Mouse (Mus musculus) cerebellum, adult 2 months (tissue): ENCODE measurements around the gene St8sia6. TPM values are rescaled to one million over a fixed set of nuclear protein-coding genes. Genes with fewer than 3 reads are reported as not detected.

Source experiments
- DNase-seq, 2 experiments: peaks; one replicate each; pipeline ENCODE4 v3.0.0; 2021
- H3K27ac ChIP-seq: fragments of 200-500 bp; 2 replicates; pipeline ENCODE4 v1.5.1; 2012; ENCODE audit warnings: low read length, control low read depth, inconsistent platforms; ENCODE audit not compliant: insufficient read depth
- H3K27me3 ChIP-seq: fragments of 200-500 bp; 2 replicates; pipeline ENCODE4 v1.6.1; 2012; ENCODE audit warnings: inconsistent platforms, mild to moderate bottlenecking, low read length, moderate library complexity; ENCODE audit not compliant: control insufficient read depth, insufficient read depth
- H3K4me1 ChIP-seq: fragments of 200-500 bp; 2 replicates; pipeline ENCODE4 v1.6.1; 2011; ENCODE audit warnings: low read length; ENCODE audit not compliant: control insufficient read depth, insufficient read depth
- H3K4me3 ChIP-seq: fragments of 200-500 bp; replicated peaks from 2 replicates; pipeline ENCODE3; 2011; ENCODE audit warnings: mild to moderate bottlenecking, low read depth, low read length, control low read depth; ENCODE audit not compliant: insufficient read depth
- CTCF ChIP-seq: fragments of 200-500 bp; IDR thresholded peaks from 2 replicates; pipeline ENCODE4 v1.5.1; 2011; ENCODE audit warnings: low read depth, mild to moderate bottlenecking, control low read depth, low read length, moderate library complexity, borderline replicate concordance; ENCODE audit not compliant: insufficient read depth
- POLR2A ChIP-seq: fragments of 200-500 bp; IDR thresholded peaks from 2 replicates; pipeline ENCODE4 v1.6.1; 2011; ENCODE audit warnings: low read length, control low read depth, borderline replicate concordance; ENCODE audit not compliant: insufficient read depth
- WGBS: fragments of 180-500 bp; shearing (Covaris S2); methylation state at CpG from one replicate; pipeline ENCODE4 v1.1.7; 2018; 5-methylcytosine and 5-hydroxymethylcytosine counted together
- polyA plus RNA-seq: library from polyadenylated mRNA; depleted of rRNA; stranded (reverse); fragments of >200 nt; gene quantifications from 2 replicates; pipeline ENCODE4 v1.2.3, GENCODE M21; 2012

Gene St8sia6
- polyA plus RNA-seq, 1 experiment: 1.0 TPM

DNA sequence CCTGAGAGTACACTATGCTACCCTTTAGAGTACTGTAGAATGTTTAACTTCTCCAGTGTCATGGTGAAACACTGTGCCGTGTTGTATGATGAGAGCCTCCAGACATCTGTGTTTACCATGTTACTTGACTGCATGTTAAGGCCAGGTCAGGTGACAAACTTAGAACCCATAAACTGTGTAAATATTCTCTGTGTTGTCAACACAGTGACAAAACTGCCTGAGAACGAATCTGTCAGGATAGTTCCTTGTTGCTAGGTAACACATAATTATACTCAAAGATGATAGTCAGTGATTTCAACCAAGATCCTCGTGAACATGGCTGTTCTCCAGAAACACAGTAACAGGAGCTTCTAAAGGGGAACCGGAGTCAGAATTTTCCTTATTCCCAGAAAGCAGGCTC, 38.1 kb downstream of the St8sia6 start:
- no peak overlapping the region for H3K4me3 ChIP-seq
- no peak overlapping the region for H3K27ac ChIP-seq
- no peak for DNase-seq
- TF ChIP-seq POLR2A: no peak
- TF ChIP-seq CTCF: no peak
- H3K4me1 ChIP-seq: no peaks in the 10 kb centered on the region
- 49% methylated on average over 4 of the region's 4 CpGs for WGBS
- H3K27me3 ChIP-seq: no peaks in the 10 kb centered on the region

- no peaks in the 10 kb centered on the region for H3K4me1 ChIP-seq
- no peak overlapping the region for H3K4me3 ChIP-seq
- 93% methylated on average over 1 of the region's 1 CpGs for WGBS
- DNase-seq: no peak
- H3K27ac ChIP-seq: no peak overlapping the region
- no peak for TF ChIP-seq POLR2A
- TF ChIP-seq CTCF: no peak
- no peaks in the 10 kb centered on the region for H3K27me3 ChIP-seq
Measured at GRCm38 (mm10) chr2:13751691-13752090, 42.2 kb downstream of the St8sia6 start.

DNA sequence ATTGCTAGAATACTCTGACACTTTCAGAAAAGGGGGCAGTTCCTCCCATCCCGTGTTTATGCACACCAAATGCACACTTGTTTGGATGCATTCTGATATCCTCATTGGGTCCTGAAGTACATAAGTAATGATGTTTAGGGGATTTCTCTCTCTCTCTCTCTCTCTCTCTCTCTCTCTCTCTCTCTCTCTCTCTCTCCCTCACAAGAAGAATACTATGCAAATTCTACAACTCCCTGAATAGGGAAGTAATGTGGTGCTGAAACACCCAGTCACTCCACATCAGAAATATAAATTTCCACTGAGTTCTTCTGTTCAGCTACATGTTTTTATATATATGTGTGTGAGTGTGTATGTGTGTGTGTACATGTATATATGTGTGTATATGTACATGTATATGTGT, 43.1 kb downstream of the St8sia6 start:
- no peak overlapping the region for H3K27ac ChIP-seq
- no peak overlapping the region for H3K4me3 ChIP-seq
- no peaks in the 10 kb centered on the region for H3K4me1 ChIP-seq
- H3K27me3 ChIP-seq: no peaks in the 10 kb centered on the region
- no peak for DNase-seq
- 69% methylated on average over 1 of the region's 1 CpGs for WGBS
- TF ChIP-seq POLR2A: no peak
- no peak for TF ChIP-seq CTCF

DNA sequence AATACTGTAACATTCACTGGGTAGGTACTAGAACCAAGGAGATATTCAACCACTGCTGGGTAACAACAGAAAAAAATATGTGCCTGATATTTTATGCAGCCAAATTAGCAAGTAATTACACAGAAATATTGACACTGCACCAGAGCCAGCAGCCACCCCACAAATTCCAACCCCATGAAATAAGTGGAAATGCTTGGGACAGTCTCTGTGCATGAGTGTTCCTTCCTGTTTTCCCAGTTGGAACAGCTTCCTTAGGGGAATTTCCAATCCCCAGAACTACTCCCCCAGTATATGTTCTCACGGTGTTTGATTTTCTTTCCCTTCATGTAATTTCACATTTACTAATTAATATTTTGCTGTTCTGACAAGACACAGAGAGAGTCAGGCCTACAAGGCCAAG, 43.8 kb downstream of the St8sia6 start:
- TF ChIP-seq CTCF (no peak), POLR2A (no peak)
- no peak overlapping the region for H3K27ac ChIP-seq
- no peak for DNase-seq
- 68% methylated on average over 1 of the region's 1 CpGs for WGBS
- no peaks in the 10 kb centered on the region for H3K27me3 ChIP-seq
- no peaks in the 10 kb centered on the region for H3K4me1 ChIP-seq
- H3K4me3 ChIP-seq: no peak overlapping the region

DNA sequence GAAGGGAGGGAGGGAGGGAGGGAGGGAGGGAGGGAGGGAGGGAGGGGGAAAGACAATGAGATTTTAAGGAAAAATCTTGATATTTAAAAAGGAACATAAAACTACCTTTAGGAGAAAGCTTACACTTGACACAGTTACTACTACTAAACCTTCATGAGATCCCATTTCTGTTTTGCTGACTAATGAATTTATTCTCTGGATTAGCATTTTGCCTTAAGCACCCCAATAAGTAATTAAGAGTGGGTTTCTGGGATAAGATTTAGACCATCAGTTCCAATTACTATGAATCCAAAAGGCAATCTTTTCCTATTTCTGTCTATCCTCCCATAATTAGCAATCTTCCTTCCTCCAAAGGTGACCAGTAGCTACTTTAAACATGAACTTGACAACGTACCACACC, 44.7 kb downstream of the St8sia6 start:
- DNase-seq: no peak
- Histone ChIP-seq H3K4me3 (no peak overlapping the region), H3K27me3 (no peaks in the 10 kb centered on the region), H3K4me1 (no peaks in the 10 kb centered on the region), H3K27ac (no peak overlapping the region)
- no peak for TF ChIP-seq CTCF
- TF ChIP-seq POLR2A: no peak
- WGBS: 83% methylated on average over 1 of the region's 1 CpGs

DNA sequence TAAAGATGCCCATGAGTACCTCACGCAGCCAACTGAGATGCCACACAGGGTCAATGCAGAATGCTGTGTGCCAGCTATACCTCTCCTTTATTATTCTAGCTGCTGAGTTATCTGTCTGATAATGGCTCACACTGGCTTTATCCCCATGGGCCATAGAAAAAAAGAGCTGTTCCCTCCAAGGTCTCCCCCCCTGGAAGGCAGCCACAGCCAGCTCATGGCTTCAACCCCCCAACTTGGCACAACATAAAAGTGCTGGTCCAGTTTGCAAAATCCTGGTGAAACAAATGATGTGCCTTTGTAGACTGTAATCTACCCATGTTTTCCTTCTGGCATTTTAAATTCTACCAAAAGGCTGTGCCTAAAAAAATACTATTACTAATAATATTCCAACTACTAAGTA, 46.3 kb downstream of the St8sia6 start:
- no peak for TF ChIP-seq CTCF
- TF ChIP-seq POLR2A: no peak
- H3K4me3 ChIP-seq: no peak overlapping the region
- 95% methylated on average over 1 of the region's 1 CpGs for WGBS
- no peak for DNase-seq
- no peaks in the 10 kb centered on the region for H3K4me1 ChIP-seq
- H3K27ac ChIP-seq: no peak overlapping the region
- H3K27me3 ChIP-seq: no peaks in the 10 kb centered on the region

GRCm38 (mm10) chr2:13746023-13746422, 47.8 kb downstream of the St8sia6 start:
- Histone ChIP-seq H3K27me3 (no peaks in the 10 kb centered on the region), H3K4me1 (no peaks in the 10 kb centered on the region), H3K27ac (no peak overlapping the region), H3K4me3 (no peak overlapping the region)
- DNase-seq: no peak
- 82% methylated on average over 1 of the region's 1 CpGs for WGBS
- TF ChIP-seq CTCF (no peak), POLR2A (no peak)

GRCm38 (mm10) chr2:13738704-13739103, 55.2 kb downstream of the St8sia6 start:
- TF ChIP-seq CTCF (no peak), POLR2A (no peak)
- DNase-seq: no peak
- WGBS: 80% methylated on average over 7 of the region's 7 CpGs
- Histone ChIP-seq H3K27me3 (no peaks in the 10 kb centered on the region), H3K4me3 (no peak overlapping the region), H3K27ac (no peak overlapping the region), H3K4me1 (no peaks in the 10 kb centered on the region)

GRCm38 (mm10) chr2:13727901-13728300, 66.0 kb downstream of the St8sia6 start:
- WGBS: 26% methylated on average over 2 of the region's 2 CpGs
- TF ChIP-seq POLR2A: no peak
- no peak for TF ChIP-seq CTCF

GRCm38 (mm10) chr2:13725592-13725991, 68.3 kb downstream of the St8sia6 start:
- Histone ChIP-seq H3K27ac (no peak overlapping the region), H3K27me3 (no peaks in the 10 kb centered on the region), H3K4me1 (no peaks in the 10 kb centered on the region), H3K4me3 (no peak overlapping the region)
- DNase-seq: no peak
- no peak for TF ChIP-seq POLR2A
- no peak for TF ChIP-seq CTCF
- WGBS: 79% methylated on average over 3 of the region's 3 CpGs

More at GRCm38 (mm10) chr2:13727901-13728300, 66.0 kb downstream of the St8sia6 start:
- H3K4me3 ChIP-seq: no peak overlapping the region
- DNase-seq: no peak
- no peaks in the 10 kb centered on the region for H3K4me1 ChIP-seq
- no peaks in the 10 kb centered on the region for H3K27me3 ChIP-seq
- no peak overlapping the region for H3K27ac ChIP-seq
